Mouse (Mus musculus) layer of hippocampus, postnatal 25 days (tissue): ENCODE measurements around the gene Celsr1. TPM values are rescaled to one million over a fixed set of nuclear protein-coding genes. Genes with fewer than 3 reads are reported as not detected.
"Not testable (repeated sequence)": the region's sequence is repeated elsewhere in the genome, so short reads cannot be mapped to it uniquely, and the experiment has no call there.

Experiments used
- DNase-seq, 2 experiments: peaks; one replicate each; pipeline ENCODE4 v3.0.0; 2022; ENCODE audit warnings: mixed read lengths in 2 of 2, low spot score in 1 of 2; ENCODE audit errors: extremely low spot score in 1 of 2
- total RNA-seq, 2 experiments: library from RNA; stranded (reverse); gene quantifications; 2 replicates each; pipeline ENCODE4 v1.2.3; 2021

Celsr1 gene
- total RNA-seq, 2 experiments from 2014 or later = 4.5 to 6.1 TPM

- no peak for DNase-seq
These were observed 129.8 kb downstream of the Celsr1 start for GRCm38 (mm10) chr15:85903826-85904225.

- DNase-seq = no peak
These were observed 131.1 kb downstream of the Celsr1 start for GRCm38 (mm10) chr15:85902505-85902904.

- DNase-seq = no peak
These were observed 132.8 kb downstream of the Celsr1 start for GRCm38 (mm10) chr15:85900801-85901200.

- no peak for DNase-seq
These were observed 133.3 kb downstream of the Celsr1 start for GRCm38 (mm10) chr15:85900318-85900717.

- no peak for DNase-seq
These were observed 134.2 kb downstream of the Celsr1 start for GRCm38 (mm10) chr15:85899396-85899795.

- DNase-seq = no peak
These were observed 136.5 kb downstream of the Celsr1 start for GRCm38 (mm10) chr15:85897113-85897512.

GRCm38 (mm10) chr15:85896284-85896683 lies 137.3 kb downstream of the Celsr1 start:
- DNase-seq = peak; percentile 77 to 98

- DNase-seq = no peak
These were observed 139.7 kb downstream of the Celsr1 start for GRCm38 (mm10) chr15:85893871-85894270.

GRCm38 (mm10) chr15:85892498-85893118 lies 141.0 kb downstream of the Celsr1 start:
- DNase-seq = no peak

GRCm38 (mm10) chr15:85891971-85892370 lies 141.6 kb downstream of the Celsr1 start:
- DNase-seq = no peak

- DNase-seq = no peak
These were observed 144.3 kb downstream of the Celsr1 start for GRCm38 (mm10) chr15:85889235-85889634.

- DNase-seq = no peak
These were observed 148.0 kb downstream of the Celsr1 start for GRCm38 (mm10) chr15:85885606-85886005.

GRCm38 (mm10) chr15:85879498-85879895 lies 154.1 kb downstream of the Celsr1 start:
- no peak for DNase-seq

GRCm38 (mm10) chr15:85878848-85879497 lies 154.6 kb downstream of the Celsr1 start, which contains the start of gene Trmu:
TSS of gene Trmu (plus strand) at chr15:85879312.
- DNase-seq = peak; percentile 80 to 85

- no peak for DNase-seq
These were observed 156.2 kb downstream of the Celsr1 start for GRCm38 (mm10) chr15:85877336-85877735.

GRCm38 (mm10) chr15:85867696-85868095 lies 165.9 kb downstream of the Celsr1 start:
- peak; percentile 52 to 73 for DNase-seq

GRCm38 (mm10) chr15:85865913-85866312 lies 167.7 kb downstream of the Celsr1 start:
- not testable (repeated sequence) for DNase-seq

- DNase-seq = peak; percentile 83 to 90
These were observed 174.0 kb downstream of the Celsr1 start, which contains the start of gene Gtse1 for GRCm38 (mm10) chr15:85859490-85860031. TSS of gene Gtse1 (plus strand) at chr15:85859745.

GRCm38 (mm10) chr15:85858980-85859489 lies 174.5 kb downstream of the Celsr1 start:
- peak in 1 of 2 experiments; percentile 20 for DNase-seq

- DNase-seq = no peak
These were observed 181.8 kb downstream of the Celsr1 start for GRCm38 (mm10) chr15:85851656-85852392.
